Mouse (Mus musculus) spleen, adult 2 months (tissue): ENCODE measurements around the gene Nfia.

Experiments
- CTCF ChIP-seq: fragments of 200-500 bp; IDR thresholded peaks from 2 replicates; pipeline ENCODE4 v1.5.1; 2011; ENCODE audit warnings: mild to moderate bottlenecking, inconsistent platforms; ENCODE audit not compliant: insufficient read depth, insufficient read length, insufficient replicate concordance; ENCODE audit errors: extremely low read depth
- POLR2A ChIP-seq: fragments of 200-500 bp; IDR thresholded peaks from 2 replicates; pipeline ENCODE4 v1.6.1; 2011; ENCODE audit warnings: low read depth, low read length, inconsistent platforms

- no peak for TF ChIP-seq CTCF
- no peak for TF ChIP-seq POLR2A
Observed at GRCm38 (mm10) chr4:97814515-97814914, 42.0 kb downstream of the Nfia start.
